Mouse (Mus musculus) kidney, embryonic 16.5 days (tissue): Measurements from ENCODE around the gene Ttf1. TPM values are rescaled to one million over a fixed set of nuclear protein-coding genes. Genes with fewer than 3 reads are reported as not detected.
A peak's percentile ranks its signal among the peaks of the same experiment; 100 is the strongest.

Source experiments
- ATAC-seq: fragments of 200-750 bp; cut with Nextera tagmentation; 2 replicates; pipeline ENCODE4 v1.8.0; 2017; ENCODE audit warnings: moderate TSS enrichment; ENCODE audit not compliant: low FRiP score, low TSS enrichment
- H3K27ac ChIP-seq: fragments of 300-500 bp; sonication (generic); 2 replicates; pipeline ENCODE4 v1.5.1; 2014; ENCODE audit warnings: low read length
- H3K27me3 ChIP-seq: fragments of 300-500 bp; sonication (generic); 2 replicates; pipeline ENCODE4 v1.6.1; 2014; ENCODE audit warnings: low read length, control low read depth, mixed read lengths; ENCODE audit not compliant: insufficient read depth
- H3K36me3 ChIP-seq: fragments of 300-500 bp; sonication (generic); 2 replicates; pipeline ENCODE4 v1.6.1; 2014; ENCODE audit warnings: low read length, control low read depth, mixed read lengths; ENCODE audit not compliant: insufficient read depth
- H3K4me1 ChIP-seq: fragments of 300-500 bp; sonication (generic); 2 replicates; pipeline ENCODE4 v1.6.1; 2014; ENCODE audit warnings: low read length, control low read depth, mixed read lengths; ENCODE audit not compliant: insufficient read depth
- H3K4me2 ChIP-seq: fragments of 300-500 bp; sonication (generic); replicated peaks from 2 replicates; pipeline ENCODE4 v1.6.1; 2014; ENCODE audit warnings: low read depth, low read length
- H3K4me3 ChIP-seq: fragments of 300-500 bp; sonication (generic); 2 replicates; pipeline ENCODE4 v1.5.1; 2014; ENCODE audit warnings: mild to moderate bottlenecking, low read length
- H3K9ac ChIP-seq: fragments of 300-500 bp; sonication (generic); replicated peaks from 2 replicates; pipeline ENCODE4 v1.6.1; 2014; ENCODE audit warnings: low read length
- H3K9me3 ChIP-seq: fragments of 300-500 bp; sonication (generic); 2 replicates; pipeline ENCODE4 v1.6.1; 2016; ENCODE audit warnings: low read length, control low read depth
- WGBS: fragments of 180-500 bp; shearing (Covaris S2); extraction: QIAGEN DNeasy Blood & Tissue Kit; methylation state at CpG from one replicate; pipeline ENCODE4 v1.1.7; 2014; 5-methylcytosine and 5-hydroxymethylcytosine counted together
- polyA plus RNA-seq: library from polyadenylated mRNA; unstranded; fragments of >200 nt; fragmentation: Nextera tagmentation; extraction: Ambion mirVana; gene quantifications from 2 replicates; pipeline ENCODE4 v1.2.1, GENCODE M21; 2015

Ttf1 gene
- polyA plus RNA-seq, 1 experiment from 2014 or later: 10.2 TPM

DNA sequence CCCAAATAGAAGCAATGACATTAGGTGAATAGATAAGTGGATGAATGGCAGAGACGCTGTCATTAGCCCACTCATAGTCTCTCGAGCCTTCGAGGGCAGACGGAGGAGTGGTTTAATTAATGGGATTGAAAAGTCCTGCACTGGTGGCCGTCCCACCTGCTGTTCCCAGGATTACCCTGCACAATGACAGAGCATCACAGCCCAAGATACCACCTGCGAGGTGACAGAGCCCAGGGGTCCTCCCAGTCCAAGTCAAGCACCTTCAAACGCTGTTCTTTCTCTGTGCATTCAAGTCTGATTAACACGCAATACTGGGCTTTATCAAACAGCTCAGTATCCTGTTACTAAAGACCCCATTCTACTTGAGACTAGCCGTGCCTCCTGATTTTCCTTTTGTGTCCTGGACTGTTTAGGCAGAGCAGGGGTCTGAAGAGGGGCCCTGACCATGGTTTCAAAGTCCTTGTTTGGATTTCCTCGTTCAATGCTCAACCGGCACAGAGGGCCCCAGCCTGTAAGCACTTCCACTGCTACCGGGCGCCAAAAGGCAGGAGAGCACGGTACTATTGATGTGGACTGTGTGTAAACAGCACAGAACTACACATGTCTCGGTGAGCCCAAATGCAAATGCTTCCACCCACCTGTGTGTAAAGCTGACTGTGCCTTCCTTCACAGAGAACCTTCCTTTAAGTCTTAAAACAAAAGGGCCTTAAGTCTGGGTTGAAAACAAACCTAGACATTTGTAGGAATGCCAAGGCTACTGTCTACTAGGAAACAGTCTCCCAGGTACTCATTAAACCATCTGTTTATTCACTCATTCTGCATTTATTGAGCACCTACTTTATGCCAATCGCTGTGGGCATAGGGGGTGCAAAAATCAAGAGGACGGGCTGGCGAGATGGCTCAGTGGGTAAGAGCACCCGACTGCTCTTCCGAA is 25.3 kb upstream of the Ttf1 start:
- no peak for ATAC-seq
- Histone ChIP-seq H3K4me2 (no peak overlapping the region), H3K4me3 (no peak overlapping the region), H3K27me3 (peaks cover 44% of the 10 kb centered on the region), H3K36me3 (no peaks in the 10 kb centered on the region), H3K4me1 (no peaks in the 10 kb centered on the region), H3K27ac (no peak overlapping the region), H3K9me3 (no peaks in the 10 kb centered on the region), H3K9ac (no peak overlapping the region)
- WGBS: 60% methylated on average over 20 of the region's 20 CpGs

DNA sequence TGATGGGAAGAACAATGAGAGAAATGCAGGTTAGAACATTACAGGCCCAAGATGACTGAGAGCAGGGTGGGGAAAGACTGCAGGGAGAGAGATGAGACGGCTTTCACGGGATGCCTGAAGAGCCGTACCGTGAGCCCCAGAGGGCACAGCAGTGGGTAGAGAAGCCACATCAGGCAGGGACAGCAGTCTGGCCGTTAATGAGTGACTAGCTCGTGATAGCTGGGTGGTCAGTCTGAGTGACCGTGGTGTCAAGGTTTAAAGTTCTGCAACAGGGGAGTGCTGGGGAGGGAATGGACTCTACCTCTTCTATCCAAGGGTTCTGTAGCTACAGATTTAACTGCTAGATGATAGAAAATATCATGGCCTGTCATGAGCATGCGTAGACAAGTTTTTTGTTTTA is 24.4 kb upstream of the Ttf1 start:
- Histone ChIP-seq H3K4me3 (no peak overlapping the region), H3K9ac (no peak overlapping the region), H3K27me3 (peaks cover 46% of the 10 kb centered on the region), H3K27ac (no peak overlapping the region), H3K4me2 (no peak overlapping the region), H3K4me1 (no peaks in the 10 kb centered on the region), H3K36me3 (no peaks in the 10 kb centered on the region), H3K9me3 (no peaks in the 10 kb centered on the region)
- peak; percentile 61; the same call in 1 of the 2 replicates for ATAC-seq
- 44% methylated on average over 8 of the region's 8 CpGs for WGBS

DNA sequence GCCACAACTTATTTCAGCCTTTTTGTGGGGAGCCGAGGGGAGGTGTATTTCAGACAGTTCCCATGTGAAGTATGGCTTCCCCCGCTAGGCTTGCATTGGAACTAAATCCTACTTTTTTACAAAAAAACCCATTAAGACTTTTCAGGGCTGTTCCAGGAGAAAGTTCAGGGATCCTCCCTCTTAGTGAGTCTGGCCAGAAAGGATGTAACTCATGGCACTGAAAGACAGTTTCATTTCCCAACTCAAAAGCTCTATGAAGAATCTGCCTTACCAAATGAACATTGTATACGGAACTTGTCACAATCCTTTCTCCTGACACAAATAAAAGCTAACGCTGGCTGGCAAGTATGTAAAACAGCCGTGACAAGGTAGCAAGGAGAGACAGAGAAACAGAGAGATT is 20.3 kb upstream of the Ttf1 start:
- H3K4me3 ChIP-seq: no peak overlapping the region
- 16% methylated on average over 5 of the region's 5 CpGs for WGBS
- H3K27me3 ChIP-seq: peaks cover 72% of the 10 kb centered on the region
- H3K27ac ChIP-seq: no peak overlapping the region
- no peak overlapping the region for H3K9ac ChIP-seq
- H3K36me3 ChIP-seq: no peaks in the 10 kb centered on the region
- no peaks in the 10 kb centered on the region for H3K4me1 ChIP-seq
- no peaks in the 10 kb centered on the region for H3K9me3 ChIP-seq
- H3K4me2 ChIP-seq: no peak overlapping the region
- ATAC-seq: no peak

DNA sequence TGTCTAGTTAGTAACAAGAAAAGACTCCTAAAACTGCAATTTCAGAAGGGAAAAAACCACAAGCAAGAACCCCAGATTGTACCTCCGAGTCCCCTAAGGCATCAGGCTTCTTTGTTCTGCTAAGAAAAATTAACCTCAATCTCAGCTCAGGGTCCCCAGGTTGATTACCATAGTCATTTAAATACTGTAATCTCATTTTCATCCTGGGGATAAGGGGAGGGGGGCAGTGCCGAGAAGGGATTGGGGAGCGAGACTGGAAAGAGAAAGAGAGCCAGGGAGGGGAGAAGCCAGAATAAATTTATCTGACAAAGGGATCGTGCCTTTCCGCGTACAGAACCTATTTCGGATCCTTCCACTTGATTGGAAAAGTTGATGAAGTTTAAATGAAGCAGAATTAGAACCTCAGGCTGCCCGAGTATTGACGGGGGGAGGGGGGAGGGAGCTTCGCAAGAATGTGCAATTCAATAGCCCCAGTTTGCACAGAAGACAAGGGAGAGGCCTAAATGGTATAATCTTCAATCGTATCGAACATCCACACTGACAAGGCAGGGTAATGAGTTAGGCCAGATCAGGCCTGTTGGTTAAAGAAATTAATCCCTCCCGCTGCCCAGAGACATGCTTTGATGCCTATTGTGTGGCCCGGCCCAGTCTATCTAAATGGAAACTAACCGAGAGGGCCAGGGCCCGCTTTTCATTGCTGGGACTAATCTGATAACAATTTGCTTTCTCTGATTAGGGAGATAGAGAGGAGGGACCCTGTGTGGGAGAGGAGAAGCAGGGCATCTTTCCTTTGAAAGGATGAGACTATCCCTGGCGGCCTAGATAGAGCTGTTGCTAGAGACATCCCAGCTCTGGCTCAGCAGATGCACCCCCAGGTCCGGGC is 19.2 kb upstream of the Ttf1 start:
- Histone ChIP-seq H3K9me3 (no peaks in the 10 kb centered on the region), H3K9ac (no peak overlapping the region), H3K36me3 (no peaks in the 10 kb centered on the region), H3K27ac (no peak overlapping the region), H3K27me3 (peaks cover 83% of the 10 kb centered on the region), H3K4me2 (no peak overlapping the region), H3K4me3 (no peak overlapping the region), H3K4me1 (no peaks in the 10 kb centered on the region)
- no peak for ATAC-seq
- 12% methylated on average over 18 of the region's 18 CpGs for WGBS

DNA sequence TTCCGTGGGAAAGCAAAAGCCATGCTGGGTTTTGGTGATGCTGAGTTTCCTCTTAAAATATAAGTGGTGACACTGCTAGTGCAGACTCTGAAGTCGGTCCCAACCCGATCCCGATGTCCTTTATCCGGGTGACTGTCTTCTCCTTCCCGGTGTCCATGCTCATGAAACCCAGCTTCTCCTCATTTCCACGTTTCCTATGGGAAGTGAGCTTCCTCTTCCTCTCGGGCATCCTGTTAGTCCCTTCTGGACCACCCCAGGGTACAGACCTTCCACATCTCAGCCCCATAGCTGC is 18.6 kb upstream of the Ttf1 start:
- no peak overlapping the region for H3K4me3 ChIP-seq
- ATAC-seq: no peak
- H3K27ac ChIP-seq: no peak overlapping the region
- H3K9me3 ChIP-seq: no peaks in the 10 kb centered on the region
- no peak overlapping the region for H3K9ac ChIP-seq
- peaks cover 3% of the 10 kb centered on the region; the same call in 1 of the 2 replicates for H3K4me1 ChIP-seq
- no peaks in the 10 kb centered on the region for H3K36me3 ChIP-seq
- H3K27me3 ChIP-seq: peaks cover 89% of the 10 kb centered on the region
- H3K4me2 ChIP-seq: no peak overlapping the region
- 30% methylated on average over 8 of the region's 8 CpGs for WGBS

DNA sequence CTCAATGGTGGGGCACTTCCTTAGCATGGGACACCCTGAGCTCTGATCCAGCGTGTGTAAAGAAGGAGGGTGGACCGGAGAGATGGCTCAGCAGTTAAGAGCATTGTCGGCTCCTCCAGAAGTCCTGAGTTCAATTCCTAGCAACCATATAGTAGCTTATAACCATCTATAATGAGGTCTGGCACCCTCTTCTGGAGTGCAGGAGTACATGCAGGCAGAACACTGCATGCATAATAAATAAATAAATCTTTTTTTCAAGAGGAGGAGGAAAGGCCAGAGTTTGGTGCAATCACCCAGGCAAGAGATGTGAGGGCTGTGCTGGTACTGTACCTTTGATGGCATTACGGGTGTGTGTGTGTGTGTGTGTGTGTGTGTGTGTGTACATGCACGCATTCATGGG is 17.9 kb upstream of the Ttf1 start:
- Histone ChIP-seq H3K27me3 (peaks cover 90% of the 10 kb centered on the region), H3K36me3 (no peaks in the 10 kb centered on the region), H3K9me3 (no peaks in the 10 kb centered on the region), H3K9ac (no peak overlapping the region), H3K4me2 (no peak overlapping the region), H3K4me1 (peaks cover 3% of the 10 kb centered on the region; the same call in 1 of the 2 replicates), H3K4me3 (no peak overlapping the region), H3K27ac (no peak overlapping the region)
- WGBS: 93% methylated on average over 5 of the region's 5 CpGs
- no peak for ATAC-seq

DNA sequence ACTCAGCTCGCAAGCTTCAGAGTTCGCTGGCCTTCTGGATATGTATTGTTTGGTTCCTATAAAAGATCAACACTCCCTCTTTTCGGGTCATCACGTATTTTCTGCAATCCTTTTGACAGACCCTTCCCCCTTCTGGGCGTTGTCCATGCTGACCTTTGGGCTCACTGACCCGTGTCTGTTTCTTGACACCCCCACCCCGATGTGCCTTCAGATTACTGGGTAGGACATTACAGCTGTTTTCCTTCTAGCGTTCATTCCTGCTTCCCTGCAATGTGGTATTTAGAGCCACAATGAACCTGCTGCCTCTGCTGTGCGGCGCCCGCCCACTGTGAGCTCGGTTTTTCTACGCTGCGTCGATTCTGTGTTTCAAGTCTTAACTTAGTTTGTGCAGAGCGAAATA is 13.9 kb upstream of the Ttf1 start:
- H3K27me3 ChIP-seq: peaks cover 74% of the 10 kb centered on the region
- H3K4me3 ChIP-seq: no peak overlapping the region
- no peaks in the 10 kb centered on the region for H3K36me3 ChIP-seq
- no peak overlapping the region for H3K27ac ChIP-seq
- H3K4me1 ChIP-seq: peaks cover 3% of the 10 kb centered on the region; the same call in 1 of the 2 replicates
- 25% methylated on average over 16 of the region's 16 CpGs for WGBS
- H3K9ac ChIP-seq: no peak overlapping the region
- no peak overlapping the region; the same call in 1 of the 2 replicates for H3K4me2 ChIP-seq
- no peaks in the 10 kb centered on the region for H3K9me3 ChIP-seq
- no peak for ATAC-seq

DNA sequence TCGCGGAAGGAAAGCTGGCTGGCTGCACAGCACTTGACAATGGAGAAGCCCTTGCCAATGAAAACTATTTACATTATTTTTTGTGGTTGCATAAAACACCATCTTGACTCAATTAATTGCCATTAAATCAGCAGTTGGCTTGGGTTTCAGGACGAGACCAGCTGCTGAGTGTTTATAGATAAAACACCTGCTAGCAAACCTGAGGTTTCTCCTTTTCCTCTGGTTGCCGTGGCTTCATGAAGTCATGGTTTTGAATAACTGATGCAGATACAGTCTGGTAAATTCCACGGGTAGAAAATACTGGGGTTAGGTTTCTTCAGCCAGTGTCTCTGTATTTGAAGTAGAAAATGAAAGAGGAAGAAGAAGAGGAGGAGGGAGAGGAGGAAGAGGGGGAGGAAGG is 8.1 kb upstream of the Ttf1 start:
- Histone ChIP-seq H3K4me1 (peaks cover 7% of the 10 kb centered on the region), H3K27me3 (peaks cover 32% of the 10 kb centered on the region), H3K4me2 (no peak overlapping the region), H3K36me3 (no peaks in the 10 kb centered on the region), H3K9me3 (no peaks in the 10 kb centered on the region), H3K4me3 (no peak overlapping the region), H3K27ac (no peak overlapping the region), H3K9ac (no peak overlapping the region)
- ATAC-seq: no peak
- 39% methylated on average over 5 of the region's 5 CpGs for WGBS

DNA sequence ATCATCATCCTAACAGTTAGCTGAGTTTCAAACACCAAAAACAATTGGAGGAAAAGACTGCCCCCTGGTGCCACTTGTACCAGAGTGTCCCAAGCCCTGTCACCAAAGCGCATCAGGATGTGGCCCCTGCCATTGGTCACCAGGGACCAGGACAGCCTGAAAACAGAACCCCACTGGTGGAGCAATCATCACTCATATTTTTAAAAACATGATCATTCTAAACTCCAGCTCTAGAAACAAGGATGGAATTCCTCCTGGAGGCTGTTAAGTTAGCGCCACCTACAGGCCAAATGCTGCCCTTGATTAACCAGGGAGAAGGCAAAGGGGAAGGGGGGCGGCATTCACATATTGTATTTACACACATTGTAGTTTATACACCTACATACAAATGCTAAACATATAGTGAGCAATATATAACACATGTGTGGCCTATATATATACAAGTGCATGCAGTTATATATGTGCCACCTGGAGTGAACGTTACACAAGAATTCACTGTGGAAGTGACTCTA is 7.1 kb upstream of the Ttf1 start:
- Histone ChIP-seq H3K9ac (no peak overlapping the region), H3K27ac (no peak overlapping the region), H3K4me1 (peaks cover 7% of the 10 kb centered on the region), H3K9me3 (no peaks in the 10 kb centered on the region), H3K27me3 (peaks cover 29% of the 10 kb centered on the region), H3K4me2 (no peak overlapping the region), H3K36me3 (no peaks in the 10 kb centered on the region), H3K4me3 (no peak overlapping the region)
- whole genome bisulfite sequencing: 25% methylated on average over 4 of the region's 4 CpGs
- peak; percentile 14; the same call in 1 of the 2 replicates for ATAC-seq
